Mouse (Mus musculus) MEL (cell line): ENCODE measurements around the gene Nde1. TPM values are rescaled to one million over a fixed set of nuclear protein-coding genes. Genes with fewer than 3 reads are reported as not detected.

Source experiments
- DNase-seq: peaks from one replicate; pipeline ENCODE4 v3.0.0; 2011; ENCODE audit warnings: low read depth, low spot score
- H3K27ac ChIP-seq: 2 replicates; pipeline ENCODE4 v1.5.1; 2012; ENCODE audit warnings: low read depth, mild to moderate bottlenecking, control low read depth, low read length, moderate library complexity; ENCODE audit not compliant: control insufficient read depth
- H3K27me3 ChIP-seq, 2 experiments: fragments of 150-350 bp in 1 of 2; sonication (generic) in 1 of 2; 2 replicates each; pipeline ENCODE4 v1.6.1; 2012; ENCODE audit warnings: low read length in 2 of 2, mild to moderate bottlenecking in 2 of 2, improper control_type of control experiment in 1 of 2, moderate library complexity in 1 of 2; ENCODE audit not compliant: insufficient read depth in 2 of 2, control insufficient read depth in 1 of 2
- H3K36me3 ChIP-seq, 2 experiments: 2 replicates each; pipeline ENCODE4 v1.6.1; 2012 to 2014; ENCODE audit warnings: low read length in 2 of 2, improper control_type of control experiment in 1 of 2, inconsistent platforms in 1 of 2, mild to moderate bottlenecking in 1 of 2; ENCODE audit not compliant: insufficient read depth in 2 of 2, control insufficient read depth in 1 of 2
- H3K4me1 ChIP-seq, 2 experiments: fragments of 150-350 bp in 1 of 2; sonication (generic) in 1 of 2; 2 replicates each; pipeline ENCODE4 v1.6.1; 2012; ENCODE audit warnings: low read length in 2 of 2, improper control_type of control experiment in 1 of 2, mild to moderate bottlenecking in 1 of 2; ENCODE audit not compliant: insufficient read depth in 2 of 2, control insufficient read depth in 1 of 2
- H3K4me3 ChIP-seq, 2 experiments: fragments of 150-350 bp in 1 of 2; sonication (generic) in 1 of 2; 2 replicates each; pipeline ENCODE4 v1.5.1; 2012; ENCODE audit warnings: low read depth in 2 of 2, low read length in 2 of 2, mild to moderate bottlenecking in 2 of 2, moderate library complexity in 2 of 2, control low read depth in 1 of 2, improper control_type of control experiment in 1 of 2; ENCODE audit not compliant: control insufficient read depth in 1 of 2, insufficient read depth in 1 of 2
- H3K79me2 ChIP-seq: 2 replicates; pipeline ENCODE4 v1.6.1; 2012; ENCODE audit warnings: mild to moderate bottlenecking, low read length, moderate library complexity; ENCODE audit not compliant: control insufficient read depth, poor library complexity, insufficient read depth
- H3K9ac ChIP-seq: 2 replicates; pipeline ENCODE4 v1.6.1; 2012; ENCODE audit warnings: low read depth, mild to moderate bottlenecking, control low read depth, low read length, moderate library complexity; ENCODE audit not compliant: control insufficient read depth, poor library complexity, severe bottlenecking
- H3K9me3 ChIP-seq: fragments of 150-350 bp; sonication (generic); replicated peaks from 2 replicates; pipeline ENCODE4 v1.6.1; 2012; ENCODE audit warnings: mild to moderate bottlenecking, low read length, improper control_type of control experiment, moderate library complexity; ENCODE audit not compliant: insufficient read depth
- CHD2 ChIP-seq: IDR thresholded peaks from 2 replicates; pipeline ENCODE4 v1.6.1; 2011; ENCODE audit warnings: low read length, improper control_type of control experiment
- CTCF ChIP-seq, 3 experiments: IDR thresholded peaks in 2 of 3; conservative IDR thresholded peaks in 1 of 3; 2 replicates each; pipeline ENCODE4 v1.5.1; 2011 to 2012; ENCODE audit warnings: low read length in 3 of 3, low read depth in 2 of 3, mild to moderate bottlenecking in 2 of 3, improper control_type of control experiment in 1 of 3, inconsistent platforms in 1 of 3, mixed read lengths in 1 of 3, moderate library complexity in 1 of 3; ENCODE audit not compliant: control insufficient read depth in 1 of 3, insufficient read depth in 1 of 3, poor library complexity in 1 of 3, severe bottlenecking in 1 of 3
- E2F4 ChIP-seq: IDR thresholded peaks from 2 replicates; pipeline ENCODE4 v1.6.1; 2011; ENCODE audit warnings: low read depth, low read length, improper control_type of control experiment, borderline replicate concordance
- ELF1 ChIP-seq: IDR thresholded peaks from 2 replicates; pipeline ENCODE4 v1.6.1; 2014; ENCODE audit warnings: low read depth, mild to moderate bottlenecking, inconsistent platforms, low read length, improper control_type of control experiment, moderate library complexity
- EP300 ChIP-seq, 2 experiments: IDR thresholded peaks; 2 replicates each; pipeline ENCODE4 v1.6.1; 2011; ENCODE audit warnings: improper control_type of control experiment in 2 of 2, low read length in 2 of 2, low read depth in 1 of 2, mild to moderate bottlenecking in 1 of 2
- ETS1 ChIP-seq: IDR thresholded peaks from 2 replicates; pipeline ENCODE4 v1.6.1; 2012; ENCODE audit warnings: low read depth, mild to moderate bottlenecking, inconsistent platforms, low read length, improper control_type of control experiment, moderate library complexity
- GABPA ChIP-seq: IDR thresholded peaks from 2 replicates; pipeline ENCODE4 v1.6.1; 2012; ENCODE audit warnings: low read depth, mild to moderate bottlenecking, inconsistent platforms, low read length, improper control_type of control experiment, moderate library complexity
- JUND ChIP-seq: IDR thresholded peaks from 2 replicates; pipeline ENCODE4 v1.6.1; 2011; ENCODE audit warnings: low read depth, mild to moderate bottlenecking, improper control_type of control experiment, low read length
- KAT2A ChIP-seq: conservative IDR thresholded peaks from 2 replicates; pipeline ENCODE4 v1.6.1; 2012; ENCODE audit warnings: low read depth, low read length, improper control_type of control experiment, inconsistent platforms
- MAFK ChIP-seq: IDR thresholded peaks from 2 replicates; pipeline ENCODE4 v1.6.1; 2011; ENCODE audit warnings: low read depth, mild to moderate bottlenecking, low read length, improper control_type of control experiment, borderline replicate concordance
- MAX ChIP-seq: IDR thresholded peaks from 2 replicates; pipeline ENCODE4 v1.6.1; 2011; ENCODE audit warnings: low read length, improper control_type of control experiment
- MAZ ChIP-seq: IDR thresholded peaks from 2 replicates; pipeline ENCODE4 v1.6.1; 2012; ENCODE audit warnings: low read depth, mild to moderate bottlenecking, inconsistent platforms, low read length, improper control_type of control experiment
- MXI1 ChIP-seq: IDR thresholded peaks from 2 replicates; pipeline ENCODE4 v1.6.1; 2011; ENCODE audit warnings: mild to moderate bottlenecking, low read depth, low read length, improper control_type of control experiment
- MYB ChIP-seq: IDR thresholded peaks from 2 replicates; pipeline ENCODE4 v1.6.1; 2011; ENCODE audit warnings: mild to moderate bottlenecking, low read depth, low read length, improper control_type of control experiment
- NELFE ChIP-seq: IDR thresholded peaks from 2 replicates; pipeline ENCODE4 v1.6.1; 2011; ENCODE audit warnings: low read depth, low read length, improper control_type of control experiment
- NRF1 ChIP-seq: IDR thresholded peaks from 2 replicates; pipeline ENCODE4 v1.6.1; 2014; ENCODE audit warnings: low read depth, mild to moderate bottlenecking, inconsistent platforms, low read length, improper control_type of control experiment, moderate library complexity; ENCODE audit not compliant: poor library complexity, insufficient read depth, severe bottlenecking
- POLR2AphosphoS5 ChIP-seq: IDR thresholded peaks from 2 replicates; pipeline ENCODE4 v1.6.1; 2012; ENCODE audit warnings: low read depth, borderline replicate concordance, mild to moderate bottlenecking, inconsistent platforms, low read length, moderate library complexity, mixed read lengths
- RAD21 ChIP-seq: IDR thresholded peaks from 2 replicates; pipeline ENCODE4 v1.6.1; 2011; ENCODE audit warnings: mild to moderate bottlenecking, low read depth, low read length, improper control_type of control experiment
- SIN3A ChIP-seq: IDR thresholded peaks from 2 replicates; pipeline ENCODE4 v1.6.1; 2012; ENCODE audit warnings: low read length, improper control_type of control experiment, inconsistent platforms
- TAL1 ChIP-seq: IDR thresholded peaks from 2 replicates; pipeline ENCODE4 v1.6.1; 2012; ENCODE audit warnings: mild to moderate bottlenecking, inconsistent platforms, low read length, moderate library complexity, mixed read lengths
- USF1 ChIP-seq: IDR thresholded peaks from 2 replicates; pipeline ENCODE4 v1.6.1; 2014; ENCODE audit warnings: low read depth, mild to moderate bottlenecking, inconsistent platforms, low read length, improper control_type of control experiment, moderate library complexity
- USF2 ChIP-seq, 2 experiments: IDR thresholded peaks; 2 replicates each; pipeline ENCODE4 v1.6.1; 2011 to 2012; ENCODE audit warnings: improper control_type of control experiment in 2 of 2, low read length in 2 of 2, borderline replicate concordance in 1 of 2, inconsistent platforms in 1 of 2, low read depth in 1 of 2, mild to moderate bottlenecking in 1 of 2; ENCODE audit not compliant: insufficient read depth in 1 of 2
- ZC3H11A ChIP-seq: IDR thresholded peaks from 2 replicates; pipeline ENCODE4 v1.6.1; 2012; ENCODE audit warnings: low read depth, mild to moderate bottlenecking, inconsistent platforms, low read length, improper control_type of control experiment
- ZNF384 ChIP-seq: IDR thresholded peaks from 2 replicates; pipeline ENCODE4 v1.6.1; 2012; ENCODE audit warnings: low read depth, mild to moderate bottlenecking, inconsistent platforms, low read length, improper control_type of control experiment
- polyA plus RNA-seq, 2 experiments: library from polyadenylated mRNA; stranded (reverse) in 1 of 2; unstranded in 1 of 2; fragments of >175 nt in 1 of 2; fragments of >200 nt in 1 of 2; gene quantifications; 2 replicates each; pipeline versions ENCODE4 v1.2.1 to v1.2.4; 2012; ENCODE audit warnings: low replicate concordance in 2 of 2, low read depth in 1 of 2; ENCODE audit not compliant: insufficient read length in 2 of 2, insufficient read depth in 1 of 2, missing spikeins in 1 of 2
- total RNA-seq: library from RNA; depleted of rRNA; stranded (reverse); fragments of 300-350 nt; gene quantifications from 2 replicates; pipeline ENCODE4 v1.2.3, GENCODE M21; 2012

Nde1 gene
- total and polyA plus RNA-seq, 3 experiments: 25.8 to 42.5 TPM; not detected in 1

- H3K36me3 ChIP-seq: peaks cover 0 to 8% of the 10 kb centered on the region in 2 experiments; a peak in 2 of 4 replicates
- no peaks in the 10 kb centered on the region for H3K4me1 ChIP-seq
- H3K79me2 ChIP-seq: no peaks in the 10 kb centered on the region
- no peak for TF ChIP-seq CTCF (IDR thresholded peaks at IDR 0.05 in 2 of 3, conservative IDR thresholded peaks at IDR 0.05 in 1 of 3; ENCODE audit: control insufficient read depth in 1 of 3, insufficient read depth in 1 of 3, low read depth in 2 of 3, low read length in 3 of 3, poor library complexity in 1 of 3, severe bottlenecking in 1 of 3)
- no peak for TF ChIP-seq ZC3H11A
- no peak for TF ChIP-seq RAD21
- no peak for TF ChIP-seq EP300 (IDR thresholded peaks at IDR 0.05; ENCODE audit: low read depth in 1 of 2, low read length in 2 of 2)
- TF ChIP-seq POLR2AphosphoS5: no peak
- TF ChIP-seq NRF1: no peak
- TF ChIP-seq JUND: no peak
- no peak for TF ChIP-seq MAFK
- no peak for TF ChIP-seq CHD2
- TF ChIP-seq ETS1: no peak
- no peak for TF ChIP-seq GABPA
- no peak for TF ChIP-seq E2F4
- no peak for TF ChIP-seq KAT2A
- no peak for TF ChIP-seq MYB
- no peak for TF ChIP-seq ELF1
- TF ChIP-seq, all 39 proteins: peak for 0
- no peak overlapping the region for H3K9ac ChIP-seq
- DNase-seq: no peak
- H3K27me3 ChIP-seq: no peaks in the 10 kb centered on the region
- H3K27ac ChIP-seq: no peak overlapping the region
- no peak overlapping the region for H3K4me3 ChIP-seq
- H3K9me3 ChIP-seq: no peaks in the 10 kb centered on the region
Observed at GRCm38 (mm10) chr16:14139106-14139505, 24.0 kb upstream of the Nde1 start.

GRCm38 (mm10) chr16:14143298-14143697, 19.8 kb upstream of the Nde1 start:
- H3K36me3 ChIP-seq: peaks cover 0 to 20% of the 10 kb centered on the region in 2 experiments; a peak in 2 of 4 replicates
- H3K27ac ChIP-seq: no peak overlapping the region
- no peak overlapping the region for H3K4me3 ChIP-seq
- no peak for DNase-seq
- TF ChIP-seq NRF1: no peak
- TF ChIP-seq MAX: no peak
- TF ChIP-seq MXI1: no peak
- TF ChIP-seq SIN3A: no peak
- no peak for TF ChIP-seq USF2 (IDR thresholded peaks at IDR 0.05; ENCODE audit: borderline replicate concordance in 1 of 2, insufficient read depth in 1 of 2, low read depth in 1 of 2, low read length in 2 of 2)
- TF ChIP-seq GABPA: no peak
- TF ChIP-seq NELFE: no peak
- TF ChIP-seq USF1: no peak
- TF ChIP-seq TAL1: no peak
- TF ChIP-seq MAZ: no peak
- no peak for TF ChIP-seq ZNF384
- no peaks in the 10 kb centered on the region for H3K79me2 ChIP-seq
- H3K9me3 ChIP-seq: no peaks in the 10 kb centered on the region
- H3K9ac ChIP-seq: no peak overlapping the region
- H3K27me3 ChIP-seq: no peaks in the 10 kb centered on the region
- no peaks in the 10 kb centered on the region for H3K4me1 ChIP-seq
